Mouse (Mus musculus): ENCODE measurements around the gene Olfr287. TPM values are rescaled to one million over a fixed set of nuclear protein-coding genes. Genes with fewer than 3 reads are reported as not detected.

Olfr287 gene
- total and polyA plus RNA-seq, 3 experiments = not detected

GRCm38 (mm10) chr15:98173821-98174220 lies 47.0 kb downstream of the Olfr287 start:
- in situ Hi-C loops (cut with MboI; ENCODE audit: low pct_ligation_motif_present, low pct_unique_long_range_greater_than_20kb, low sequenced_read_pairs) (loop anchor here (25.0 kb wide), 1 partner anchor 312 kb away; no protein-coding TSS in a partner anchor), dilution Hi-C loops (cut with MboI; ENCODE audit: extremely low pct_ligation_motif_present, extremely low pct_unique_long_range_greater_than_20kb, low sequenced_read_pairs) (no loop called here)
- peak; percentile 70 for DNase-seq (ENCODE audit: extremely low read depth)
- H3K9ac ChIP-seq (ENCODE audit: insufficient read depth, low read depth) = no peak overlapping the region
- H3K27me3 ChIP-seq (replicated peaks) = peaks cover 89% of the 10 kb centered on the region
- H3K36me3 ChIP-seq (replicated peaks in 1 of 2; ENCODE audit: control insufficient read depth in 1 of 2, insufficient read depth in 1 of 2, low read length in 1 of 2) = no peaks in the 10 kb centered on the region
- H3K9me3 ChIP-seq (replicated peaks; ENCODE audit: low read length) = no peaks in the 10 kb centered on the region
- peaks cover 10 to 26% of the 10 kb centered on the region in 2 experiments for H3K4me1 ChIP-seq (ENCODE audit: control insufficient read depth in 1 of 2, insufficient read depth in 2 of 2)
- no peaks in the 10 kb centered on the region for H3K79me2 ChIP-seq (replicated peaks; ENCODE audit: control insufficient read depth, extremely low read depth, insufficient read depth, poor library complexity, severe bottlenecking)
- H3K27ac ChIP-seq (ENCODE audit: insufficient read depth, low read depth) = no peak overlapping the region
- no peak overlapping the region for H3K4me2 ChIP-seq (ENCODE audit: insufficient read depth, low read depth, poor library complexity, severe bottlenecking)
- no peak overlapping the region for H3K4me3 ChIP-seq (replicated peaks in 1 of 3; ENCODE audit: low read depth in 2 of 3, low read length in 2 of 3, poor library complexity in 1 of 3)
- TF ChIP-seq ETS1 (conservative IDR thresholded peaks at IDR 0.05; ENCODE audit: low read depth, low read length) = no peak
- TF ChIP-seq ZNF384 (IDR thresholded peaks at IDR 0.05; ENCODE audit: low read depth, low read length) = peak; percentile 63
- peak; percentile 37; the same call in 1 of the 2 replicates for TF ChIP-seq MYC (IDR thresholded peaks at IDR 0.05; ENCODE audit: low read depth, low read length)
- TF ChIP-seq SIN3A (IDR thresholded peaks at IDR 0.05; ENCODE audit: low read length) = no peak
- no peak for TF ChIP-seq JUN (IDR thresholded peaks at IDR 0.05; ENCODE audit: insufficient read depth, low read depth, low read length)
- peak; percentile 90 for TF ChIP-seq RAD21 (IDR thresholded peaks at IDR 0.05; ENCODE audit: low read depth, low read length)
- TF ChIP-seq NELFE (IDR thresholded peaks at IDR 0.05; ENCODE audit: low read depth, low read length) = 0 out of 2 replicates have a peak, but pooled peaks have one; percentile 16
- TF ChIP-seq BHLHE40 (IDR thresholded peaks at IDR 0.05; ENCODE audit: low read depth, low read length) = peak; percentile 21; the same call in 1 of the 2 replicates
- no peak for TF ChIP-seq MAX (IDR thresholded peaks at IDR 0.05; ENCODE audit: low read length)
- TF ChIP-seq ZMIZ1 (IDR thresholded peaks at IDR 0.05; ENCODE audit: low read depth, low read length) = no peak
- 0 out of 2 replicates have a peak, but pooled peaks have one; percentile 21 for TF ChIP-seq MEF2A (IDR thresholded peaks at IDR 0.05; ENCODE audit: borderline replicate concordance, low read depth, low read length)
- peak; percentile 69 for TF ChIP-seq SMC3 (IDR thresholded peaks at IDR 0.05; ENCODE audit: low read depth, low read length)
- TF ChIP-seq CTCF (conservative IDR thresholded peaks at IDR 0.05 in 1 of 2, IDR thresholded peaks at IDR 0.05 in 1 of 2; ENCODE audit: low read depth in 2 of 2, low read length in 2 of 2) = peak; percentile 82 to 89

GRCm38 (mm10) chr15:98172113-98172512 lies 48.7 kb downstream of the Olfr287 start:
- no peak overlapping the region for H3K4me2 ChIP-seq (ENCODE audit: insufficient read depth, low read depth, poor library complexity, severe bottlenecking)
- TF ChIP-seq MXI1 (IDR thresholded peaks at IDR 0.05; ENCODE audit: low read depth, low read length) (no peak), GABPA (IDR thresholded peaks at IDR 0.05; ENCODE audit: insufficient replicate concordance, low read depth, low read length) (no peak), IRF4 (IDR thresholded peaks at IDR 0.05; ENCODE audit: low read depth, low read length) (no peak), ZNF384 (IDR thresholded peaks at IDR 0.05; ENCODE audit: low read depth, low read length) (no peak), MEF2A (IDR thresholded peaks at IDR 0.05; ENCODE audit: borderline replicate concordance, low read depth, low read length) (no peak), RAD21 (IDR thresholded peaks at IDR 0.05; ENCODE audit: low read depth, low read length) (no peak)
- H3K27me3 ChIP-seq (replicated peaks) = peaks cover 88% of the 10 kb centered on the region
- H3K9me3 ChIP-seq (replicated peaks; ENCODE audit: low read length) = no peaks in the 10 kb centered on the region
- in situ Hi-C loops (cut with MboI; ENCODE audit: low pct_ligation_motif_present, low pct_unique_long_range_greater_than_20kb, low sequenced_read_pairs) (loop anchor here (25.0 kb wide), 1 partner anchor 310 kb away; no protein-coding TSS in a partner anchor), dilution Hi-C loops (cut with MboI; ENCODE audit: extremely low pct_ligation_motif_present, extremely low pct_unique_long_range_greater_than_20kb, low sequenced_read_pairs) (no loop called here)
- H3K36me3 ChIP-seq (replicated peaks in 1 of 2; ENCODE audit: control insufficient read depth in 1 of 2, insufficient read depth in 1 of 2, low read length in 1 of 2) = no peaks in the 10 kb centered on the region
- H3K4me3 ChIP-seq (replicated peaks in 1 of 3; ENCODE audit: low read depth in 2 of 3, low read length in 2 of 3, poor library complexity in 1 of 3) = no peak overlapping the region
- no peaks in the 10 kb centered on the region for H3K79me2 ChIP-seq (replicated peaks; ENCODE audit: control insufficient read depth, extremely low read depth, insufficient read depth, poor library complexity, severe bottlenecking)
- DNase-seq (ENCODE audit: extremely low read depth) = no peak
- no peak overlapping the region for H3K9ac ChIP-seq (ENCODE audit: insufficient read depth, low read depth)
- peaks cover 10 to 42% of the 10 kb centered on the region in 2 experiments for H3K4me1 ChIP-seq (ENCODE audit: control insufficient read depth in 1 of 2, insufficient read depth in 2 of 2)
- no peak overlapping the region for H3K27ac ChIP-seq (ENCODE audit: insufficient read depth, low read depth)
